Mouse (Mus musculus): ENCODE results near the gene Krt23.

GRCm38 (mm10) chr11:99448769-99449168 is 44.2 kb downstream of the Krt23 start:
- TF ChIP-seq CTCF (IDR thresholded peaks at IDR 0.05; ENCODE audit: low read depth, low read length): no peak
- no peak for TF ChIP-seq GATA1 (IDR thresholded peaks at IDR 0.05; ENCODE audit: borderline replicate concordance, low read length)
- TF ChIP-seq POLR2AphosphoS5 (IDR thresholded peaks at IDR 0.05; ENCODE audit: insufficient replicate concordance, low read depth, low read length): no peak
- no peak for TF ChIP-seq TAL1 (conservative IDR thresholded peaks at IDR 0.05; ENCODE audit: low read depth, low read length)
